Mouse (Mus musculus) brain, embryonic 14.5 days (tissue): ENCODE measurements around the gene Mrpl43.

Experiments
- CTCF ChIP-seq: fragments of 200-500 bp; IDR thresholded peaks from 2 replicates; pipeline ENCODE4 v1.5.1; 2012; ENCODE audit warnings: inconsistent platforms, mild to moderate bottlenecking, moderate library complexity, borderline replicate concordance; ENCODE audit not compliant: insufficient read depth, insufficient read length; ENCODE audit errors: extremely low read depth
- POLR2A ChIP-seq: fragments of 200-500 bp; IDR thresholded peaks from 2 replicates; pipeline ENCODE4 v1.6.1; 2012; ENCODE audit warnings: mild to moderate bottlenecking, inconsistent platforms, borderline replicate concordance; ENCODE audit not compliant: poor library complexity, insufficient read depth, insufficient read length, severe bottlenecking; ENCODE audit errors: extremely low read depth

DNA sequence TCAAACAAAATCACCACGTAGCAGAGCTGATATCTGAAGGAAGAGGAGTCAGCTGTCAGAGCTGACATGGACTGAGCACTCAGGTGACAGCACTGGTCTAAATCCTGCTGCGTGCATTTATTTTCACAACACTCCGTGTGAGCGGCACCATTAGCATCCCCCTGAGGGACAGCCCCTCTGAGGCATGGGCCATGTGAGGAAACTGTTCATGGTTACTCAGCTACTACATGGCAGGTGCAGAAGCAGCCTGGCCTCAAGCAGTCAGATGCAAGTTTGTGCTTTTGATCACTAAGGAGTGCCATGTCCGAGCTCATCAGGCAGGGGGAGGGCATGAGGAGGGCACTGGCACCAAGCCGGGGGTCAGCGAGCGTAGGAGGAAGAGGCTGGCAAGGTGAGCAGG lies 6.6 kb downstream of the Mrpl43 start:
- no peak for TF ChIP-seq POLR2A
- no peak for TF ChIP-seq CTCF
